Mouse (Mus musculus) bone marrow macrophage, adult 2 months (primary cell): ENCODE data around the gene Rassf5. TPM values are rescaled to one million over a fixed set of nuclear protein-coding genes. Genes with fewer than 3 reads are reported as not detected.
A peak's percentile ranks its signal among the peaks of the same experiment; 100 is the strongest.

Source experiments
- H3K27ac ChIP-seq: 2 replicates; pipeline ENCODE4 v1.5.1; 2012; ENCODE audit warnings: low read depth, low read length; ENCODE audit not compliant: insufficient read depth
- H3K4me1 ChIP-seq: 2 replicates; pipeline ENCODE4 v1.6.1; 2012; ENCODE audit warnings: low read length; ENCODE audit not compliant: control insufficient read depth, insufficient read depth
- H3K4me3 ChIP-seq: 2 replicates; pipeline ENCODE4 v1.5.1; 2012; ENCODE audit warnings: mild to moderate bottlenecking, low read length, moderate library complexity; ENCODE audit not compliant: insufficient read depth
- CTCF ChIP-seq: IDR thresholded peaks from 2 replicates; pipeline ENCODE4 v1.5.1; 2012; ENCODE audit warnings: low read depth, mild to moderate bottlenecking, low read length, moderate library complexity
- POLR2A ChIP-seq: IDR thresholded peaks from 2 replicates; pipeline ENCODE4 v1.6.1; 2012; ENCODE audit warnings: mild to moderate bottlenecking, low read depth, low read length, borderline replicate concordance
- polyA plus RNA-seq: library from polyadenylated mRNA; stranded (reverse); fragments of >200 nt; gene quantifications from 2 replicates; pipeline ENCODE4 v1.2.4, GENCODE M21; 2012; ENCODE audit not compliant: missing spikeins, insufficient read depth, insufficient read length

Gene Rassf5
- polyA plus RNA-seq, 1 experiment: 49.4 TPM

- Histone ChIP-seq H3K4me3 (no peak overlapping the region), H3K27ac (no peak overlapping the region), H3K4me1 (no peaks in the 10 kb centered on the region; the same call in 1 of the 2 replicates)
- no peak for TF ChIP-seq POLR2A
- peak; percentile 80 for TF ChIP-seq CTCF
Observed at GRCm38 (mm10) chr1:131260309-131260656, 15.2 kb upstream of the Rassf5 start.

DNA sequence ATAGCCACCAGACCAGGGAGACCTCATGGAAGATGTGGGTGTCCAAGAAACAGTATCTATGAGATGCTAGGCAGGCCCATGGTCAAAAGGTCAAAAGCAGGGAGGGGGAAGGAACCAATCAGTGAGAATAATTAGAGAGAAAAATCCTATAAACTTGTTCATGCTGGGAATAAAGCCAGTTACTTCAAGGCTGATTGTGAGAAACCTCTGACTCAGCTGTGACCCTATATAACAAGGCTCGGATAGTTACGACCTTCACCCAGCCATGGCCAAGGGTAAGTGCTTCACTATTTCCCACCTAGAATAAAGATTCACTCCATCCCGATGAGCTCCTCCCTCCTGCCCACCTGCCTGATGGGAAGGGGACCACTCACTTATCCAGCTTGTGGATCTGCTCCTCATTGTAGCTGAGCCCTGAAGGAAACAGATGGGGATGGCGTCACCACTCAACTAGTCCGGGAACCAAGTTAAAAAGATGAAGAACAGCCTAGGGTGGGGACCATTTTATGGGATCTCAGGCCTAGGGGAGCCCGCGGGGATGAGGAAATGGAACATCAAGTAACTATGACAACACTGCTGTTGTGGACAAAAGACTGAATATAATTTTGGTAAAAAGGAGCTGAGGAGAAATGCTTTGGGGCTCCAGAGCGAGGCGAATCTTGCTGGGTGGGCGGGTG lies 14.7 kb upstream of the Rassf5 start:
- H3K4me3 ChIP-seq: no peak overlapping the region

GRCm38 (mm10) chr1:131257288-131257687 lies 12.2 kb upstream of the Rassf5 start:
- no peak overlapping the region for H3K27ac ChIP-seq
- TF ChIP-seq CTCF: no peak
- TF ChIP-seq POLR2A: no peak

More for the DNA sequence above, 14.7 kb upstream of the Rassf5 start:
- Histone ChIP-seq H3K27ac (no peak overlapping the region), H3K4me1 (peaks cover 4% of the 10 kb centered on the region)
- no peak for TF ChIP-seq CTCF
- no peak for TF ChIP-seq POLR2A

DNA sequence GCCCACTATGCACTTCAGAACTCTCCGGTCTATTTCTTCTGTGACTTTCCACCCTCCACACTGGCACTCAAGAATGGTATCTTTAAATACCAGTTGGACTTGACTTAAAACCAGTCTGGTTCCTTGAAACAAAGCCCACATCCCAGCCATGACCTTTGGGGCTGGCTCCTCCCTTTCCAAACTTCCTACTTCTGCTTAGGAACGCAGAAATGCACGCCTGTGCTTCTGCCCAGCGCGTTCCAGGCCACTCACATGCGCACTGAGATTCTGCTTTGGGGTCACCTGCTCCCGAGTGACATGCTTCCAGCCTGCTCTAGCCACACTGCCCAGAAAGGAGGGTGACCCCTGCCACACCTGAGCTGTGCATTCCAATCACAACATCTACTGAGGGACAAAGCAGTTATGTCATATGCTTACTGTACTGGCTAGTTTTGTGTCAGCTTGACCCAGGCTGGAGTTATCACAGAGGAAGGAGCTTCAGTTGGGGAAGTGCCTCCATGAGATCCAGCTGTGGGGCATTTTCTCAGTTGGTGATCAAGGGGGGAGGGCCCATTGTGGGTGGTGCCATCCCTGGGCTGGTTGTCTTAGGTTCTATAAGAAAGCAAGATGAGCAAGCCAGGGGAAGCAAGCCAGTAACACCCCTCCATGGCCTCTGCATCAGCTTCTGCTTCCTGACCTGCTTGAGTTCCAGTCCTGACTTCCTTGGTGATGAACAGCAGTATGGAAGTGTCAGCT lies 7.6 kb upstream of the Rassf5 start:
- H3K27ac ChIP-seq: peak overlapping the region; percentile 88
- H3K4me1 ChIP-seq: peaks cover 39% of the 10 kb centered on the region
- peak overlapping the region; percentile 18 for H3K4me3 ChIP-seq

More at GRCm38 (mm10) chr1:131257288-131257687, 12.2 kb upstream of the Rassf5 start:
- Histone ChIP-seq H3K4me1 (peaks cover 22% of the 10 kb centered on the region), H3K4me3 (no peak overlapping the region)

GRCm38 (mm10) chr1:131246433-131247395 lies 1.7 kb upstream of the Rassf5 start:
- Histone ChIP-seq H3K4me3 (no peak overlapping the region), H3K27ac (no peak overlapping the region), H3K4me1 (peaks cover 18% of the 10 kb centered on the region)
- TF ChIP-seq CTCF: peak; percentile 52; the same call in 1 of the 2 replicates
- no peak for TF ChIP-seq POLR2A

- Histone ChIP-seq H3K27ac (no peak overlapping the region), H3K4me1 (peaks cover 10% of the 10 kb centered on the region), H3K4me3 (peak overlapping the region; percentile 83)
- TF ChIP-seq CTCF (peak; percentile 78), POLR2A (no peak)
Observed at GRCm38 (mm10) chr1:131245926-131246325, 868 bp upstream of the Rassf5 start.

- no peak for TF ChIP-seq POLR2A
- no peak for TF ChIP-seq CTCF
- peak overlapping the region; percentile 83 for H3K4me3 ChIP-seq
- H3K4me1 ChIP-seq: peaks cover 7% of the 10 kb centered on the region
- H3K27ac ChIP-seq: no peak overlapping the region
Observed at GRCm38 (mm10) chr1:131244536-131245088, 446 bp downstream of the Rassf5 start.

DNA sequence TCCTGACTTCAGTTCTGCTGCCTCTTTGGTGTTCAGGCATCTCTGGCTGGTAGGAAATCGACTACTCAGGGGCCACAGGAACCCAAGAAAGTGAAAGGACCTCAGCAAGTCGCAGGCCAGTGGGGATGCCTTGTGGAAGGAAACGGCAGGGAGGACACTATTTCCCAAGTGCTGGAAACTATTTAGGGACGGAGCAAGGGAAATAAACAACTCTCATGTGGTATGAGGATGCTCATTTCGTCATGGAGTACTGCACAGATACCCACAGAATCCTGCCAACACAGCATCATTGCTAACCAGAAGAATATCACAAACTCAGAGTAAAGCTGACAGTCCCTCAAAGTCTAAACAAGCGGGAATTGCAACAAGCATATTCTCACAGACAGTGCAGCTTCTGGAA lies 2.1 kb downstream of the Rassf5 start:
- TF ChIP-seq POLR2A (no peak), CTCF (no peak)
- no peak overlapping the region for H3K4me3 ChIP-seq
- no peak overlapping the region for H3K27ac ChIP-seq
- H3K4me1 ChIP-seq: peaks cover 21% of the 10 kb centered on the region

GRCm38 (mm10) chr1:131239576-131240193 lies 5.4 kb downstream of the Rassf5 start:
- H3K4me1 ChIP-seq: peaks cover 18% of the 10 kb centered on the region
- H3K4me3 ChIP-seq: no peak overlapping the region
- TF ChIP-seq POLR2A: no peak
- no peak for TF ChIP-seq CTCF
- H3K27ac ChIP-seq: no peak overlapping the region
